Mouse (Mus musculus): Measurements from ENCODE around the gene Wipf3.

DNA sequence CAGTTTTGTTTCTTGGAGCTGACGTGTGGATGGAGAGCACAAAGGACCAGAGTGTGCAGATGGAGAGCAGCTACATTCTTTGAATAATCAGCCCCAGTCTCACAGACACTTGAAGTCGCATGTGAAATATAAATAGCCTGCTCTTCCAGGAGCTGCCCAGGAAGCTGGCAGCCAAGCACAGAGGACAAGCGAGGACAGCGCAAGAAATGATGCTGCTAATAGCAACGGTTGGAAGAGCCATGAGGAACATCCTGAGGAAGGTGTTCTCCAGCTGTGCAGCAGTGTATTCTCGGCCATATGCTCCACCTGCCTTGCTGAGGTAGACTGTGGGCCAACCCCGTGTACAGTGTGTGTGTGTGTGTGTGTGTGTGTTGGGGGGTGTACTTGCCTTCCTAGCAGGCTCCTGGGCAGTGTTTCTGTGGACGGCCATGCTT lies 101.7 kb downstream of the Wipf3 start:
- TF ChIP-seq CTCF (IDR thresholded peaks at IDR 0.05; ENCODE audit: low read depth, low read length) (no peak), POLR2A (IDR thresholded peaks at IDR 0.05; ENCODE audit: borderline replicate concordance, low read depth, low read length) (no peak)
